Mouse (Mus musculus): ENCODE measurements around the gene Trip12. TPM values are rescaled to one million over a fixed set of nuclear protein-coding genes. Genes with fewer than 3 reads are reported as not detected.

Gene Trip12
- total RNA-seq, 4 experiments from 2014 or later, result 183 to 241 (median 215) TPM

DNA sequence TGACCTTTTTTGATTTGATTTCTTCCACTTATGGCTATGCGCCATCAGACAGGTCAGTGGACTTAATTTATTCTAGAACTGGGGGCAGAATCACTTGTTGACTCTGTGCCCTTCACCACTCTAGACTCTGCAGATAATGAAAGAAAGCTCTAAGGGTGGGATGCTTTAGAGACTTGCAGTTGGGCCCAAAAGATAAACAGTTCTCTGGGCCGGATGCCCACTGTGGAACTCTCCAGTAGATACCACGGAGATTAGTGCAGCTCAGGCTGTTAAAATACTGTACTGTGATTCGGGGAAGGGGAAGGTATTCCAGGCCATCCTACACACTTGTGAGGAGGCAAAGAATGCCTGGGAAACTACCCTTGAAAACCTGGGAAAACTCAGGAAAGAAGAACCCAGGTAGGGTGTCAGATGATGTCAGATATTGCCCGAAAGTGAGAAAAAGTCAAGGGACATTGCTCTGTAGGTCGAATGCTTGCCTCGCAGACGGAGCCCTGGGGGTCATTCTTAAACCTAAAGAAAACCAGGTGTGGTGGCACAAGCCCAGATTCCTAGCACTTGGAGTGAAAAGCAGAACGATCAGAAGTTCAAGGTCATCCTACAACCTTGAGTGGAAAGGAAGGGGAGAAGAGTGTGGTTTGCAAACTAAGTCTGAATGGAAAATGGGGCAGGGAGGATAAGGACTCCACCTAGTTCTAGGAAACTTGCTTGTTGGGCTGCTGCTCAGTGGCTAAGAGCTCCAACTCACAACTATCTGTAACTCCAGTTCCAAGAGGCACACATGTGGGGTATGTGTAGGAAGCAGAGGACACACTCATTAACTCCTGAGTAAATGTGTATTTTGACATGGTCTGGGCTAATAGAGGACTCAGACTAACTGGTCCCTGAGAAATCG lies 20.3 kb upstream of the Trip12 start:
- DNase-seq (ENCODE audit: low spot score in 2 of 2), result no peak

GRCm38 (mm10) chr1:84859597-84859996 lies 19.3 kb upstream of the Trip12 start:
- DNase-seq (ENCODE audit: low spot score in 2 of 2), result no peak

DNA sequence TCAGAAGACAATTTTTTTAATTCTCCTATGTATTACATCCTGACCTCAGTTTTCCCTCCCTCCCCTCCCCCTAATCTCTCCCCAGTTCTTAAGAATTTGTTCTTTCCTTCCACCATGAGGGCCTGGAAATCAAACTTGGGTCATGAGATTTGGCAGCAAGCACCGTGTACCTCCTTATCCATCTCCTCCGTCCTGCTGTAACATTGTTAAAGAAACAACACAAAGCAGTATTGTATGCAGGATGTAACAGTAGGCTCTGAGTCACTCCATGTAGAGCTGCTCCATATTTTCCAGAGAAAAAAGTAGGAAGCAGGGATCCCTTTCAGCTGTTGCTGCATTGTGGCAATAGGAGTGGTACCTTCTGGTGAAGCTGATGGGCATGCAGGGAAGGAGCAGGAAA lies 15.4 kb upstream of the Trip12 start:
- no peak for DNase-seq (ENCODE audit: low spot score in 2 of 2)

GRCm38 (mm10) chr1:84854966-84855365 lies 14.7 kb upstream of the Trip12 start:
- no peak for DNase-seq (ENCODE audit: low spot score in 2 of 2)

- no peak for DNase-seq (ENCODE audit: low spot score in 2 of 2)
Observed at GRCm38 (mm10) chr1:84853721-84854120, 13.4 kb upstream of the Trip12 start.

- DNase-seq (ENCODE audit: low spot score in 2 of 2), result no peak
Observed at GRCm38 (mm10) chr1:84851512-84852235, 11.4 kb upstream of the Trip12 start.

- no peak for DNase-seq (ENCODE audit: low spot score in 2 of 2)
Observed at GRCm38 (mm10) chr1:84850471-84850870, 10.2 kb upstream of the Trip12 start.

DNA sequence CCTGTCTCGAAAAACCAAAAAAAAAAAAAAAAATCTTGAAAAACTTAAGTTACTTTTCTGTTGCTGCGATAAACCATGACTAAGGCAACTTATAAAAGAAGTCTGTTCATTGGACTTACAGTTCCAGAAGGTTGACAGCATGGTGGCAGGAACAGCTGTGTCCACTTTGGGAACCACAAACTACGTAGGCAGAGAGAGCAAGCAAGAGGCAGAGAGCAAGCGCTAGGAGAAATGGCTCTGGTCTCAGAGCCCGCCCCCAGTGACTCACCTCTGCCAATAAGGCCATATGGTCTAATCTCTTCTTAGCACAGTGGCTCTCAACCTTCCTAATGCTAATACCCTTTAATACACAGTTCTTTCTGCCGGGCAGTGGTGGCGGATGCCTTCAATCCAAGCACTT lies 9.5 kb upstream of the Trip12 start:
- no peak for DNase-seq (ENCODE audit: low spot score in 2 of 2)

GRCm38 (mm10) chr1:84848801-84849455 lies 8.6 kb upstream of the Trip12 start:
- DNase-seq (ENCODE audit: low spot score in 2 of 2), result no peak

DNA sequence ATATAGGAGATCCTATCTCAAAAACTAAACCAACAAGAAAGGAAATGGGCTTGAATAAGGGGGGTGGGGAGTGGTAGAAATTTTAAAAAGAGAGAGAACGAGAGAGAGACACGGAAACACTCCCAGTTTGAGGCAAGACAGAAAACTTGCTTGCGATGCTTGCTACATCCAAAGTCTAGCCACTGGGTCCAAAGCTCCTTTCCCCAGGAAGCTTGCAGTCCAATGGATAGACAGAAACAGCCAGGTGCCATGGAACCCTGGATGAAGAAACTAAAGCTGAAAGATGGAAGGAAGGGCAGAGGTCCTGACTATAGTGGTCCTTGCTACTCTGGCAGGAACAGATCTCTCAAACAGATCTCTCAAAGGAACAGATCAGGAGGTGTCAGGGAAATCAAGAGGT lies 8.0 kb upstream of the Trip12 start:
- no peak for DNase-seq (ENCODE audit: low spot score in 2 of 2)

DNA sequence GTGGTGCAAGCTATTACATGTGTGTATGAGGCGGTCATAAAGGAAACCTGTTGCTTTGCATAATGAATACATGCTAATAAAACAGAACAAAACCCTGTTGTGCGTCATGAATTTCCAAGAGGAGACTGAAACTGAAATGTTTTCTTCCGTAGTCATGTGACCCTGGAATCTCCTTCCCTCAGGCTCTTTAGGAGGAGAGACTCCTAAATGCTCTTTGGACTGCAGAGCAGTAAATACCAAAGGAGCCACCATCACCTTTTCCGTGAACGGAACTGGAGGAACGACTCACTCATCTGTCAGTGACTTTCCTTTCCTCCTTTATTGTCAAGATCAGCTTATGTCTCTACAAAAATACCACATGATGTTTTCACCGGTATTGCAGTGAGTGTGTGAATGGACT lies 7.4 kb upstream of the Trip12 start:
- DNase-seq (ENCODE audit: low spot score in 2 of 2), result no peak

DNA sequence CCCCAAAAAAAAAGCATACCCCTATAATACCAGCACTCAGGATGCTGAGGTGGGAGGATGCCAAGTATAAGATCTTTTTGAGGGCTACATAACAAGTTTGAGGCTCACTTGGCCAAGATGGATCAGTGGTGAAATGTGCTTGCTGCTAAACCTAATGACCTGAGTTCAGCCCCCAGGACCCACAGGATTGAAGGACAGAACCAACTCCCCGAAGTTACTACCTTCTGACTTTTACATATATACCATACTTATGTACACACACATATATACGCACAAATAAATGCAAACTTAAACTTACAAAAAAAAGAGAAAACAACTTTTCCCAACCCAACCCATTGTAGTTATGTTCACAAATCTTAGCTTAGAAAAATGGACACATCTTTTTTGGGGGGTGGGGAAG lies 3.0 kb upstream of the Trip12 start:
- DNase-seq (ENCODE audit: low spot score in 2 of 2), result no peak

- DNase-seq (ENCODE audit: low spot score in 2 of 2), result no peak
Observed at GRCm38 (mm10) chr1:84841061-84841460, 745 bp upstream of the Trip12 start.

GRCm38 (mm10) chr1:84839309-84840017 lies 853 bp downstream of the Trip12 start, which contains the start of gene Fbxo36:
Gene Fbxo36 (plus strand): TSS chr1:84839841.
- peak; percentile 88 to 89 for DNase-seq (ENCODE audit: low spot score in 2 of 2)

DNA sequence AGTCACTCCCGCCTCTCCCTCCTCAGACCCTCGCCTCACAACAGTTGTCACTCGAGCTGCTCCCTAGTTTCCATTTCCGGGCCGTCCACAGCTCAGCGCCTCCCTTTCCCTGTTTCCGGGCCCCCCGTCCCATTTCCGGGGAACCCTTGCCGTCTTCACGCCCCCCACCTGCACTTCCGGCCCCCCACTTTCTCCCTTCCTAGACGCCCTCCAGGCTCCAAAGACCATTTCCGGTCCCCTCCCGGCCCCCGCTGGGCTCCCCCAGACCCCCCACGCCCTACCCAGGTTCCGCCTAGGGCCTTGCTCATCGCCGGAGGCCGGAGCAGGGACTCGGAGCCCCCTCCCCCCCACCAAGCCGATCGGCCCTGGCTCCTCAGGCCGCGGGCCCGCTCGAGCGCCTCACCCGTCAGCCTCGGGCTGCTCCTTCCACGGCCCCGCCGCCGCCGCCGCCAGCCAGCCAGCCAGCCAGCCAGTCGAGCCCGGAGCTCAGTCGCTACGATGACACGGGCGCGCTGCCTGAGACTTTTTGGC lies 1.6 kb downstream of the Trip12 start:
- peak; percentile 47 to 54 for DNase-seq (ENCODE audit: low spot score in 2 of 2)

DNA sequence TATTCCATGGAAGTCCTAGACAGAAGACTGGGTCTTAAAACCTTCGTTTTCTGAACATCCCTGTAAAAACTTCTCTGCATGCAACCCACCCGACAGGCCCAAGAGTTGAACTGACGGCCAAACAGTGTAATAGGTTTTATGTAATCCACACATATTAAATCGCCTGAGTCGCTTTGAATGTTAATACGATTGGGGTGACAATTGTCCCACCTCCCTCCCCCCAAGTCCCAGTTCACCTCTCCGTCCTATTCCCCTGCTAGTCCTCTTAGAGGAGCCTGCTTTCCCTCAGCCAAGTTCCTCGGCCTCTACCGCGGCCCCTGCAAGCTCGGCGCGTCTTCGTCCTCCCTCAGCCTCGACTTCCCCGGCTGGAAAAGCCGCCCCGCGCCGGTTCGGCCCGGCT lies 2.2 kb downstream of the Trip12 start:
- no peak for DNase-seq (ENCODE audit: low spot score in 2 of 2)

DNA sequence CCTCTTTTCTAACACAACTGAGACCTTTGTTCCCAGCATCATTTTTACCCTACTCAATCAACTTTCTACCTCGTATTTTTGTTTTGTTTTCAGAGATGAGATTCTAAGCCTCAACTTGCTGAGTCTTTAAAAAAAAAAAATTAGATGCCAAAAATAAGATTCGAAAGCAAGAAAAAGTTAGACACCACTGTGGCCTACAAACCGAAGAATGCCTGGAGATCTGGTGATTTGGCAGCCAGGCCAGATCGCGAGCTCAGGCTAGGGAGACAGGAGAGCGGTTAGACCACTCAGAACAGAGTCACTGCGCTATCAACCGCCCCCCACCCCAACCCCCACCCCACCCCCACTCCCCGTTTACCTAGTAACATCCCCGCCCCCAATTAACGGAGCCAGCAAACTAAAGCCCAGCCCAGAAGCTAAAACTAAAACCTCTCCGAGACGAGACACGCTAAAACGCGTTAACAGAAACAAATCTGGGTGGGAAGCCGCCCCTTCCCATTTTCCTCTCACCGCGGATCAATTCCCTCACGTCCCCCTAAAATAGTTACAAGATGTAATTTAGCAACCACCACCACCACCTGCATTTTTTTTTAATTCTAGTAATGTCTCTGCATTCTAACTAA lies 2.7 kb downstream of the Trip12 start:
- no peak for DNase-seq (ENCODE audit: low spot score in 2 of 2)

GRCm38 (mm10) chr1:84825091-84825490 lies 15.2 kb downstream of the Trip12 start:
- DNase-seq (ENCODE audit: low spot score in 2 of 2), result no peak

GRCm38 (mm10) chr1:84817596-84817995 lies 22.7 kb downstream of the Trip12 start:
- DNase-seq (ENCODE audit: low spot score in 2 of 2), result no peak

DNA sequence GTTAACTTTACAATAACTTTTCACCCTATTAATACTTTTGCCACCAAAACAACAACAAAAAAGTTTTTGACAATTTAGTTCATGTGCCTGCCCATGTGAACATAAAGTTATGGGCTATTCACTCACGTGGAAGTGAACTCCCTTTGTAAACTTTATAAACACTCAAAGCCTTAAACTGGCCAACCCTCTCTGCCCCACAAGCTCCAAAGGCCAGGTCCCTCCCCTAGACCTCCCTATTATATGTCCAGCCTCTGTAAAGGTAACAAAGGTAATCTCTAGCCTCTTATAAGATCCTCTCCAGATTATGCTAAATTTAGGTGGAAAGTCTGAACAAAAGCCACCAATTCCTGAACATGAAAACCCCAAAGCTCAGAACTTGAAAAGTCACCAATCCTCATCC lies 36.5 kb downstream of the Trip12 start:
- no peak for DNase-seq (ENCODE audit: low spot score in 2 of 2)

- DNase-seq (ENCODE audit: low spot score in 2 of 2), result no peak
Observed at GRCm38 (mm10) chr1:84799166-84799565, 41.1 kb downstream of the Trip12 start.

Measured in layer of hippocampus, adult 8-10 months (tissue).